Comparison of ENCODE assay signal across 10 mouse cellular contexts in genomic region chr15:25140389-25141181, GRCm38 (mm10).
A peak's percentile ranks its signal among the peaks of the same experiment; 100 is the strongest.
DNase-seq lines count a peak whose midpoint lies in the region; ATAC-seq and TF ChIP-seq lines count a peak whose summit lies in the region.
"Had no signal": no experiment of that assay in that cellular context is flagged by ENCODE, and none has a peak within 500 bp of the region (broad histone marks: within the 10 kb centered on the region; RNA-seq: fewer than 3 reads in every experiment).

No protein-coding gene starts in this region.

- no peak for TF ChIP-seq POLR2A in testis, adult 2 months (IDR thresholded peaks at IDR 0.05; ENCODE audit: control insufficient read depth, low read depth, low read length)

- 70% methylated on average over 9 of the region's 9 CpGs for WGBS in neural tube, embryonic 11.5 days
- WGBS in forebrain, embryonic 16.5 days = 74% methylated on average over 9 of the region's 9 CpGs
- WGBS in lung, embryonic 15.5 days = 24% methylated on average over 9 of the region's 9 CpGs

- peak; percentile 46 for DNase-seq in neural tube, embryonic 11.5 days (ENCODE audit: low spot score)
- no peak for DNase-seq in neural tube, embryonic 10.5 days (ENCODE audit: extremely low spot score, low spot score)
- DNase-seq in left cerebral cortex, postnatal 14 days (ENCODE audit: low spot score in 2 of 2) = no peak
- DNase-seq in adrenal gland, postnatal 25 days = no peak
- no peak for DNase-seq in kidney, postnatal 25 days
- DNase-seq: thymus, postnatal 36 days had no signal

- TF ChIP-seq CTCF in testis, adult 2 months (IDR thresholded peaks at IDR 0.05; ENCODE audit: control insufficient read depth, insufficient read depth, insufficient replicate concordance, low read depth, low read length) = no peak

- H3K4me1 ChIP-seq in neural tube, embryonic 11.5 days (ENCODE audit: control insufficient read depth, insufficient read depth, low read length) = no peaks in the 10 kb centered on the region
- 0 out of 2 replicates have a peak, but pooled peaks cover 3% of the 10 kb centered on the region for H3K4me1 ChIP-seq in forebrain, embryonic 16.5 days (replicated peaks; ENCODE audit: control insufficient read depth, insufficient read depth, low read length)
- H3K4me1 ChIP-seq in lung, embryonic 15.5 days = no peaks in the 10 kb centered on the region
- peaks cover under 1% of the 10 kb centered on the region for H3K4me1 ChIP-seq in testis, adult 2 months (ENCODE audit: control insufficient read depth, insufficient read depth, low read length)
- H3K4me1 ChIP-seq: liver, embryonic 15.5 days had no signal

- ATAC-seq in neural tube, embryonic 11.5 days (ENCODE audit: insufficient read depth, low FRiP score, low TSS enrichment) = 0 out of 2 replicates have a peak, but pooled peaks have one; percentile 48
- peak; percentile 63; the same call in 1 of the 2 replicates for ATAC-seq in forebrain, embryonic 16.5 days
- ATAC-seq in lung, embryonic 15.5 days (ENCODE audit: borderline replicate concordance, extremely low read depth, low FRiP score, low TSS enrichment) = peak; percentile 59; the same call in 1 of the 2 replicates

- H3K27me3 ChIP-seq in neural tube, embryonic 11.5 days (ENCODE audit: control insufficient read depth, insufficient read depth, low read length) = no peaks in the 10 kb centered on the region
- no peaks in the 10 kb centered on the region for H3K27me3 ChIP-seq in forebrain, embryonic 16.5 days (replicated peaks; ENCODE audit: control insufficient read depth, insufficient read depth, low read length)
- H3K27me3 ChIP-seq in lung, embryonic 15.5 days = no peaks in the 10 kb centered on the region
- H3K27me3 ChIP-seq in testis, adult 2 months (ENCODE audit: control insufficient read depth, insufficient read depth, low read length) = no peaks in the 10 kb centered on the region
- H3K27me3 ChIP-seq: liver, embryonic 15.5 days had no signal

- no peak overlapping the region for H3K4me3 ChIP-seq in neural tube, embryonic 11.5 days (ENCODE audit: low read depth, low read length)
- H3K4me3 ChIP-seq in forebrain, embryonic 16.5 days (replicated peaks; ENCODE audit: low read length) = no peak overlapping the region
- no peak overlapping the region for H3K4me3 ChIP-seq in lung, embryonic 15.5 days
- H3K4me3 ChIP-seq in testis, adult 2 months (ENCODE audit: control insufficient read depth, low read depth, low read length) = no peak overlapping the region
- H3K4me3 ChIP-seq: liver, embryonic 15.5 days had no signal

- H3K4me2 ChIP-seq in neural tube, embryonic 11.5 days (ENCODE audit: low read depth) = no peak overlapping the region
- H3K4me2 ChIP-seq in forebrain, embryonic 16.5 days (ENCODE audit: low read length) = no peak overlapping the region
- H3K4me2 ChIP-seq in lung, embryonic 15.5 days = no peak overlapping the region
- H3K4me2 ChIP-seq: liver, embryonic 15.5 days had no signal

- no peaks in the 10 kb centered on the region for H3K36me3 ChIP-seq in neural tube, embryonic 11.5 days (ENCODE audit: control insufficient read depth, insufficient read depth, low read length)
- no peaks in the 10 kb centered on the region for H3K36me3 ChIP-seq in forebrain, embryonic 16.5 days (ENCODE audit: control insufficient read depth, insufficient read depth)
- H3K36me3 ChIP-seq in lung, embryonic 15.5 days = no peaks in the 10 kb centered on the region
- no peaks in the 10 kb centered on the region for H3K36me3 ChIP-seq in testis, adult 2 months (ENCODE audit: control insufficient read depth, insufficient read depth, low read length)
- H3K36me3 ChIP-seq: liver, embryonic 15.5 days had no signal

- H3K9ac ChIP-seq in neural tube, embryonic 11.5 days (ENCODE audit: low read length) = no peak overlapping the region
- no peak overlapping the region for H3K9ac ChIP-seq in forebrain, embryonic 16.5 days (replicated peaks; ENCODE audit: low read depth, low read length)
- H3K9ac ChIP-seq in lung, embryonic 15.5 days = no peak overlapping the region
- H3K9ac ChIP-seq: liver, embryonic 15.5 days had no signal

- H3K27ac ChIP-seq in neural tube, embryonic 11.5 days (ENCODE audit: low read depth, low read length) = no peak overlapping the region
- H3K27ac ChIP-seq in forebrain, embryonic 16.5 days (ENCODE audit: low read length) = no peak overlapping the region
- H3K27ac ChIP-seq in lung, embryonic 15.5 days = no peak overlapping the region
- peak overlapping the region; percentile 21; the same call in 1 of the 2 replicates for H3K27ac ChIP-seq in testis, adult 2 months (ENCODE audit: control insufficient read depth, insufficient read depth, low read depth, low read length)
- H3K27ac ChIP-seq: liver, embryonic 15.5 days had no signal

- intact Hi-C loops in left cerebral cortex, postnatal 14 days (cut with DNase I) = no loop called here

- H3K9me3 ChIP-seq in neural tube, embryonic 11.5 days (ENCODE audit: control insufficient read depth, low read length) = no peaks in the 10 kb centered on the region
- H3K9me3 ChIP-seq in forebrain, embryonic 16.5 days (ENCODE audit: control insufficient read depth, low read length) = no peaks in the 10 kb centered on the region
- no peaks in the 10 kb centered on the region for H3K9me3 ChIP-seq in lung, embryonic 15.5 days
- H3K9me3 ChIP-seq: liver, embryonic 15.5 days had no signal
